Mouse (Mus musculus) G1E (cell line): ENCODE data around the gene Apba3.

ENCODE experiments used
- CTCF ChIP-seq: IDR thresholded peaks from 2 replicates; pipeline ENCODE4 v1.5.1; 2012; ENCODE audit warnings: low read depth, low read length, inconsistent platforms, mixed read lengths
- GATA1 ChIP-seq: IDR thresholded peaks from 2 replicates; pipeline ENCODE4 v1.6.1; 2012; ENCODE audit warnings: borderline replicate concordance, low read length, inconsistent platforms, mixed read lengths
- POLR2AphosphoS5 ChIP-seq: IDR thresholded peaks from 2 replicates; pipeline ENCODE4 v1.6.1; 2012; ENCODE audit warnings: low read depth, low read length, inconsistent platforms; ENCODE audit not compliant: insufficient replicate concordance

GRCm38 (mm10) chr10:81272356-81272755 is 5.6 kb downstream of the Apba3 start:
- TF ChIP-seq CTCF, result no peak
- no peak for TF ChIP-seq GATA1
- no peak for TF ChIP-seq POLR2AphosphoS5
